Comparison of ENCODE assay signal across 18 mouse cellular contexts in the genomic region with DNA sequence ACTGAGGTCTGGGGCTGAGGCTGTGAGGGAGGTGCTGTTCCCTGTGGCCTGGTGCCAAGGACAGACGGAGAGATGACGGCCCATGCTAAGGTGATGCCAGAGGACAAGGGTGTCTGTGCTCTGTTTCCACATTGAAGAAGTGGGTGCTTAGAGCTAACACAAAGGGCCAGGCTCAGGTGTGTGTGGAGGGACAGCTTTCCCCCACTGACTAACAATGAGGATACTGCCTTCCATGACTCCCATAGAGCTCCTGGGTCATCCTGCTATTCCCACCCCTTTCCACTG.
DNase-seq lines count a peak whose midpoint lies in the region; ATAC-seq lines count a peak whose summit lies in the region.
"Had no signal": no experiment of that assay in that cellular context is flagged by ENCODE, and none has a peak within 500 bp of the region (broad histone marks: within the 10 kb centered on the region; RNA-seq: fewer than 3 reads in every experiment).

No protein-coding gene starts in this region.

- 100% methylated on average over 2 of the region's 2 CpGs for WGBS in forebrain, embryonic 11.5 days
- 100% methylated on average over 2 of the region's 2 CpGs for WGBS in forebrain, embryonic 10.5 days
- WGBS in kidney, embryonic 15.5 days: 64% methylated on average over 2 of the region's 2 CpGs
- WGBS in hindbrain, embryonic 15.5 days: 78% methylated on average over 2 of the region's 2 CpGs
- 73% methylated on average over 2 of the region's 2 CpGs for WGBS in liver, embryonic 12.5 days (ENCODE audit: insufficient replicate concordance)

- no peaks in the 10 kb centered on the region for H3K4me1 ChIP-seq in forebrain, embryonic 11.5 days (replicated peaks; ENCODE audit: control insufficient read depth, insufficient read depth, low read length)
- peaks cover 43% of the 10 kb centered on the region for H3K4me1 ChIP-seq in forebrain, embryonic 10.5 days
- peaks cover 44% of the 10 kb centered on the region for H3K4me1 ChIP-seq in kidney, embryonic 15.5 days
- H3K4me1 ChIP-seq in hindbrain, embryonic 15.5 days (replicated peaks): peaks cover 22% of the 10 kb centered on the region
- no peaks in the 10 kb centered on the region for H3K4me1 ChIP-seq in liver, embryonic 12.5 days
- H3K4me1 ChIP-seq: embryonic facial prominence, embryonic 15.5 days had no signal

- H3K9me3 ChIP-seq in forebrain, embryonic 11.5 days (ENCODE audit: control insufficient read depth, low read length): no peaks in the 10 kb centered on the region
- H3K9me3 ChIP-seq in forebrain, embryonic 10.5 days: no peaks in the 10 kb centered on the region
- no peaks in the 10 kb centered on the region for H3K9me3 ChIP-seq in kidney, embryonic 15.5 days (replicated peaks)
- H3K9me3 ChIP-seq in hindbrain, embryonic 15.5 days: no peaks in the 10 kb centered on the region
- no peaks in the 10 kb centered on the region for H3K9me3 ChIP-seq in liver, embryonic 12.5 days (replicated peaks)
- H3K9me3 ChIP-seq: embryonic facial prominence, embryonic 15.5 days; forebrain, embryonic 12.5 days; heart, embryonic 10.5 days had no signal

- DNase-seq in forebrain, embryonic 11.5 days (ENCODE audit: low spot score): peak; percentile 41
- DNase-seq in forebrain, embryonic 10.5 days (ENCODE audit: extremely low spot score, low spot score): no peak
- peak; percentile 11 for DNase-seq in kidney, adult 9 months
- peak; percentile 7 to 41 for DNase-seq in kidney, postnatal 25 days
- DNase-seq: cerebellum, adult 9-11 months; embryo, embryonic 11 days; gastrocnemius, postnatal 36 days; heart, postnatal 10 days; layer of hippocampus, postnatal 36 days; lung, embryonic 14.5 days; lung, postnatal 4 days had no signal

- H3K9ac ChIP-seq in forebrain, embryonic 11.5 days (ENCODE audit: low read length): no peak overlapping the region
- no peak overlapping the region for H3K9ac ChIP-seq in kidney, embryonic 15.5 days
- no peak overlapping the region for H3K9ac ChIP-seq in hindbrain, embryonic 15.5 days
- no peak overlapping the region for H3K9ac ChIP-seq in liver, embryonic 12.5 days
- H3K9ac ChIP-seq: embryonic facial prominence, embryonic 15.5 days; forebrain, embryonic 12.5 days; lung, embryonic 14.5 days had no signal

- no peak overlapping the region for H3K27ac ChIP-seq in forebrain, embryonic 11.5 days (ENCODE audit: low read depth, low read length)
- no peak overlapping the region for H3K27ac ChIP-seq in forebrain, embryonic 10.5 days
- no peak overlapping the region for H3K27ac ChIP-seq in kidney, embryonic 15.5 days
- no peak overlapping the region for H3K27ac ChIP-seq in hindbrain, embryonic 15.5 days (replicated peaks)
- no peak overlapping the region for H3K27ac ChIP-seq in liver, embryonic 12.5 days
- H3K27ac ChIP-seq: embryonic facial prominence, embryonic 15.5 days; forebrain, embryonic 12.5 days; heart, embryonic 10.5 days had no signal

- H3K27me3 ChIP-seq in forebrain, embryonic 11.5 days (ENCODE audit: control insufficient read depth, insufficient read depth, low read length): peaks cover 2% of the 10 kb centered on the region; the same call in 1 of the 2 replicates
- peaks cover 77% of the 10 kb centered on the region for H3K27me3 ChIP-seq in forebrain, embryonic 10.5 days (ENCODE audit: poor library complexity, severe bottlenecking)
- H3K27me3 ChIP-seq in kidney, embryonic 15.5 days: no peaks in the 10 kb centered on the region
- peaks cover 3% of the 10 kb centered on the region; the same call in 1 of the 2 replicates for H3K27me3 ChIP-seq in hindbrain, embryonic 15.5 days
- no peaks in the 10 kb centered on the region for H3K27me3 ChIP-seq in liver, embryonic 12.5 days (replicated peaks)
- H3K27me3 ChIP-seq: embryonic facial prominence, embryonic 15.5 days had no signal

- H3K4me2 ChIP-seq in forebrain, embryonic 11.5 days (ENCODE audit: low read depth, low read length, severe bottlenecking): no peak overlapping the region
- no peak overlapping the region for H3K4me2 ChIP-seq in kidney, embryonic 15.5 days
- no peak overlapping the region for H3K4me2 ChIP-seq in hindbrain, embryonic 15.5 days
- H3K4me2 ChIP-seq in liver, embryonic 12.5 days: no peak overlapping the region
- H3K4me2 ChIP-seq: embryonic facial prominence, embryonic 15.5 days; forebrain, embryonic 12.5 days; liver, embryonic 11.5 days; lung, embryonic 14.5 days had no signal

- no peaks in the 10 kb centered on the region for H3K36me3 ChIP-seq in forebrain, embryonic 11.5 days (ENCODE audit: control insufficient read depth, insufficient read depth, low read length)
- H3K36me3 ChIP-seq in forebrain, embryonic 10.5 days (replicated peaks): no peaks in the 10 kb centered on the region
- H3K36me3 ChIP-seq in kidney, embryonic 15.5 days: no peaks in the 10 kb centered on the region
- no peaks in the 10 kb centered on the region for H3K36me3 ChIP-seq in hindbrain, embryonic 15.5 days
- H3K36me3 ChIP-seq in liver, embryonic 12.5 days: no peaks in the 10 kb centered on the region
- H3K36me3 ChIP-seq: embryonic facial prominence, embryonic 15.5 days; forebrain, embryonic 12.5 days; heart, embryonic 10.5 days had no signal

- H3K4me3 ChIP-seq in forebrain, embryonic 11.5 days (ENCODE audit: low read depth, low read length): no peak overlapping the region
- no peak overlapping the region for H3K4me3 ChIP-seq in forebrain, embryonic 10.5 days
- H3K4me3 ChIP-seq in kidney, embryonic 15.5 days (replicated peaks): no peak overlapping the region
- no peak overlapping the region for H3K4me3 ChIP-seq in hindbrain, embryonic 15.5 days
- H3K4me3 ChIP-seq in liver, embryonic 12.5 days: no peak overlapping the region
- H3K4me3 ChIP-seq: embryonic facial prominence, embryonic 15.5 days; forebrain, embryonic 12.5 days; heart, embryonic 10.5 days had no signal

- no peak for ATAC-seq in forebrain, embryonic 11.5 days (replicated peaks; ENCODE audit: low FRiP score)
- ATAC-seq in kidney, embryonic 15.5 days (replicated peaks; ENCODE audit: low FRiP score): no peak
- 0 out of 2 replicates have a peak, but pooled peaks have one; percentile 45 for ATAC-seq in hindbrain, embryonic 15.5 days (ENCODE audit: low FRiP score, low read depth)
- ATAC-seq in liver, embryonic 12.5 days: no peak
